Mouse (Mus musculus) heart, adult 11 months (tissue): ENCODE measurements at regions not wholly inside any gene's neighbourhood (a gene's known extent, or its start where the extent isn't known, plus 50 kb on each side); places are given as distances from the start of the nearest gene placed in this dataset.

Experiments used
- DNase-seq: peaks from one replicate; pipeline ENCODE4 v3.0.0; 2022

GRCm38 (mm10) chr2:3947432-3947831, 70.1 kb upstream of the Frmd4a start:
- DNase-seq, result peak; percentile 52

DNA sequence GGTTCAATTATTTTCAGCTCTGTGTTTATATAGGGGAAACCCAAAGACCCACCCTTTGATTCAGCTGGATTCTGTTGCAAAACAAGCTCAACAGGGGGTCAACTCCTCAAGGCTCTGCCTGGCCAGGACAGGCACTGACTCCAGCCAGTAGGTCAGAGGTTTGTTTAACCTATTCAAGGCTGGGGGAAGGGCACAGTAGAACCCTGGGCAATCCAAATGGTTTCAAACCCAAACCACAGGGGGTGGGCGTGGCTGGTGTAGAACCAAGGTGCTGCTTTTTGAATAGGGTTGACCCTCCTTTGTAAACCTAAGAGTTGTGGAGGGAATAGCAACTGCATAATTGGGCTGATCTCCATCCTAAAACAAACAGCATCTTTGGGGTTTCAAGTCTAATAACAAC, 69.2 kb upstream of the Frmd4a start:
- peak; percentile 56 for DNase-seq

GRCm38 (mm10) chr2:3957491-3957890, 60.0 kb upstream of the Frmd4a start:
- DNase-seq, result peak; percentile 1

GRCm38 (mm10) chr2:3958065-3958641, 59.4 kb upstream of the Frmd4a start:
- DNase-seq, result peak; percentile 71

DNA sequence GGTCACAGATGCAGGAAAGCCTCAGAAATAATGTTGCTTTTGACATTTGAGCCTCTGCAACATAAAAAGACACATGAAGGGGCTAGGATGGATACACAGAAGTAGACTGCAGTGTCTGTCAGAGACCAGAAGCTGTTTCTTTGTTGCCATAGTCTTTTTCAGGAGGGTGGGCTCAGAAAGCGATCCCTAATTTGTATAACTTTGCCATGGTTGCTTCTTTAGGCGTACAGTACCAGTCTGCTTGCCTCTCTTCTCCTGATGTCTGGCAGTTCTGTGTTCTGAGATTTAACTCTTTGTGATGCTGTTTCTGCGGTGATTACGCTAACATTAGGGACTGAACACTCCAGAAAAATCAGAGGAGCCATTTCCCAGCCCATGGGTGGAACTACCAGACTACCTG, 58.8 kb upstream of the Frmd4a start:
- no peak for DNase-seq

- peak; percentile 86 for DNase-seq
Measured at GRCm38 (mm10) chr2:3959181-3959580, 58.3 kb upstream of the Frmd4a start.

- peak; percentile 43 for DNase-seq
Measured at GRCm38 (mm10) chr2:3960213-3960612, 57.3 kb upstream of the Frmd4a start.

DNA sequence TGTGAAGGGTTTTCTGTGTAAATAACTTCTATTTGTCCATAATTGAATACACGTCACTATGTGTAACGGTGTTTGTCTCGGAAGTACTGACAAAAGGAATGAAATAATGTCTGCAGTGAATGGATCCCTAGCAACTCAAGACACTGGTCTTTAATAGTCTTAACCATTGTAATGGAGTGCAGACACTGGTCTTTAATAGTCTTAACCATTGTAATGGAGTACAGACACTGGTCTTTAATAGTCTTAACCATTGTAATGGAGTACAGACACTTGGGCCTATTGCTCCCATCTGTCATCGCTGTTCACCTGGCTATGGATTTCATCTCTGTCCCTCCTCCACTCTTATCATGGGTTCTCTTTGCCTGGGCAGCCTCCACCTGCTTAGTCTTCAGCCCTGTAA, 53.2 kb upstream of the Frmd4a start:
- peak; percentile 28 for DNase-seq
